Mouse (Mus musculus): ENCODE data around the gene Sox13.

GRCm38 (mm10) chr1:133346531-133346930 is 77.6 kb downstream of the Sox13 start:
- no peak for TF ChIP-seq CTCF (IDR thresholded peaks at IDR 0.05)
- TF ChIP-seq EP300 (IDR thresholded peaks at IDR 0.05), result no peak
